Mouse (Mus musculus) olfactory bulb, adult 2 months (tissue): ENCODE measurements around the gene Sult2a4. TPM values are rescaled to one million over a fixed set of nuclear protein-coding genes. Genes with fewer than 3 reads are reported as not detected.
"Not testable (repeated sequence)": the region's sequence is repeated elsewhere in the genome, so short reads cannot be mapped to it uniquely, and the experiment has no call there.

ENCODE experiments used
- H3K27ac ChIP-seq: fragments of 200-500 bp; 2 replicates; pipeline ENCODE4 v1.5.1; 2012; ENCODE audit warnings: low read depth, low read length; ENCODE audit not compliant: insufficient read depth
- H3K4me1 ChIP-seq: fragments of 200-500 bp; 2 replicates; pipeline ENCODE4 v1.6.1; 2012; ENCODE audit warnings: low read length; ENCODE audit not compliant: control insufficient read depth, insufficient read depth
- H3K4me3 ChIP-seq: fragments of 200-500 bp; 2 replicates; pipeline ENCODE4 v1.5.1; 2012; ENCODE audit warnings: mild to moderate bottlenecking, low read depth, low read length, moderate library complexity; ENCODE audit not compliant: insufficient read depth
- CTCF ChIP-seq: fragments of 200-500 bp; IDR thresholded peaks from 2 replicates; pipeline ENCODE4 v1.5.1; 2012; ENCODE audit warnings: low read depth, mild to moderate bottlenecking, low read length, moderate library complexity; ENCODE audit not compliant: insufficient read depth
- POLR2A ChIP-seq: fragments of 200-500 bp; IDR thresholded peaks from 2 replicates; pipeline ENCODE4 v1.6.1; 2012; ENCODE audit warnings: mild to moderate bottlenecking, low read depth, low read length, moderate library complexity; ENCODE audit not compliant: insufficient read depth
- whole genome bisulfite sequencing: fragments of 180-500 bp; shearing (Covaris S2); methylation state at CpG from one replicate; pipeline ENCODE4 v1.1.7; 2018; 5-methylcytosine and 5-hydroxymethylcytosine counted together
- polyA plus RNA-seq: library from polyadenylated mRNA; stranded (reverse); fragments of >200 nt; gene quantifications from 2 replicates; pipeline ENCODE4 v1.2.4, GENCODE M21; 2012; ENCODE audit warnings: low replicate concordance; ENCODE audit not compliant: missing spikeins, insufficient read depth, insufficient read length

Gene Sult2a4
- not detected in 2 replicates for polyA plus RNA-seq

- H3K4me3 ChIP-seq, H3K27ac ChIP-seq, H3K4me1 ChIP-seq: not testable (repeated sequence)
- 93% methylated on average over 6 of the region's 6 CpGs for WGBS
Observed at GRCm38 (mm10) chr7:13989507-13989906, at the start of gene Sult2a4. Gene Sult2a4 (minus strand): TSS chr7:13989607.

DNA sequence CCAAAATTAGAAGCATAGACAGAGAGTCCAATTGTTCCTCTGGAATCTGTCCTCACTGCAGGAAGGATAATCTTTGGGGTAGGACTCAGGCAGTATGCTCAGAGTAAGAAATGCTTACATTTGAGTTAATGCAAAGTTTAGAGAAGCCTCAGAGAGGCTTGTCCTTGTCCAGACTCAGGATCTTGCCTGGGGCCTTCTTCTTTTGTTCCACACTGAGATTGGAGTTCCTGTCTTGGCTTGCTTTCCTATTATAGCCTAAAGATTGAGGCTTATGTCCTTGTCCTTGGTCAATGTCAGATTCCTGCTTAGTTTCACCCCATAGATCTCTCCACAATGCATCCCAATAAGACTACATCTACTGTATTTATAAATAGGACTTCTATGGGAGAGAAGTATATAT is 41.4 kb upstream of the Sult2a4 start:
- H3K4me3 ChIP-seq, H3K4me1 ChIP-seq, H3K27ac ChIP-seq: not testable (repeated sequence)

DNA sequence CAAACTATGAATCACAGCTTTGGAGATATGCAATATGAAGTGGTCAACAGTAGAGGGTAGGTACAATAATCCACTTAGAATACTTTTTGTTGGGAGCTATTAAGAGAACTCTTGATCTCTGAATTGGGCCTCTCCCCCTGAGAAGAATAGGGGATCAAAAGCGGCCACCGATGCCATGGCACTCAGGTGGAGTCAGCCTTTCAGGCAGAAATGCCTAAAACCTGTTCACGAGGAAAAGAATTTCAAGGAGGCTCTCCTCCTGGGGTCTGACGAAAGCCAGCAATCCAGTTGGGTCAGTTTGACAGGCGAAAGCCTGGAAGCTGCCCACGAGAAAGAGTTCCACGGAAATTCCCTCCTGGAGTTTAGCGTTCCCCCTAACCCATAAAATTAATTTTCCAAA is 23.7 kb upstream of the Sult2a4 start:
- no peak overlapping the region for H3K27ac ChIP-seq
- no peaks in the 10 kb centered on the region for H3K4me1 ChIP-seq
- H3K4me3 ChIP-seq: no peak overlapping the region
- TF ChIP-seq POLR2A (no peak), CTCF (no peak)
- 83% methylated on average over 8 of the region's 8 CpGs for WGBS

GRCm38 (mm10) chr7:14010686-14011085 is 21.3 kb upstream of the Sult2a4 start:
- H3K27ac ChIP-seq, H3K4me1 ChIP-seq, H3K4me3 ChIP-seq: not testable (repeated sequence)

Other genes with a start within 250 kb of the Sult2a4 start
- not detected in 2 replicates for gene Sult2a1, start 152.2 kb downstream of the Sult2a4 start, polyA plus RNA-seq
- gene Sult2a3, start 133.4 kb upstream of the Sult2a4 start, polyA plus RNA-seq: not detected in 2 replicates